Mouse (Mus musculus) small intestine, adult 2 months (tissue): ENCODE results near the gene Rasal2. TPM values are rescaled to one million over a fixed set of nuclear protein-coding genes. Genes with fewer than 3 reads are reported as not detected.

Source experiments
- H3K27ac ChIP-seq: fragments of 200-500 bp; 2 replicates; pipeline ENCODE4 v1.5.1; 2012; ENCODE audit warnings: low read depth, low read length, control low read depth, inconsistent platforms; ENCODE audit not compliant: insufficient read depth
- H3K27me3 ChIP-seq: fragments of 200-500 bp; 2 replicates; pipeline ENCODE4 v1.6.1; 2012; ENCODE audit warnings: mild to moderate bottlenecking, moderate library complexity, low read length, inconsistent platforms; ENCODE audit not compliant: control insufficient read depth, insufficient read depth
- H3K36me3 ChIP-seq: fragments of 200-500 bp; 2 replicates; pipeline ENCODE4 v1.6.1; 2012; ENCODE audit warnings: mild to moderate bottlenecking, low read length, control low read depth, inconsistent platforms; ENCODE audit not compliant: control insufficient read depth, insufficient read depth
- H3K4me1 ChIP-seq: fragments of 200-500 bp; 2 replicates; pipeline ENCODE4 v1.6.1; 2012; ENCODE audit warnings: low read length, inconsistent platforms, mixed read lengths; ENCODE audit not compliant: control insufficient read depth, insufficient read depth, insufficient read length
- H3K4me3 ChIP-seq: fragments of 200-500 bp; 2 replicates; pipeline ENCODE4 v1.5.1; 2012; ENCODE audit warnings: low read depth, mild to moderate bottlenecking, control low read depth, inconsistent platforms, low read length, moderate library complexity
- CTCF ChIP-seq: fragments of 200-500 bp; IDR thresholded peaks from 2 replicates; pipeline ENCODE4 v1.5.1; 2012; ENCODE audit warnings: low read depth, mild to moderate bottlenecking, control low read depth, inconsistent platforms, low read length, moderate library complexity, mixed read lengths; ENCODE audit not compliant: insufficient replicate concordance, insufficient read length; ENCODE audit errors: extremely low read depth
- POLR2A ChIP-seq: fragments of 200-500 bp; IDR thresholded peaks from 2 replicates; pipeline ENCODE4 v1.6.1; 2012; ENCODE audit warnings: low read depth, mild to moderate bottlenecking, control low read depth, inconsistent platforms, low read length, moderate library complexity
- WGBS: fragments of 180-500 bp; shearing (Covaris S2); methylation state at CpG from one replicate; pipeline ENCODE4 v1.1.7; 2018; 5-methylcytosine and 5-hydroxymethylcytosine counted together
- polyA plus RNA-seq: library from polyadenylated mRNA; depleted of rRNA; stranded (reverse); fragments of >200 nt; gene quantifications from 2 replicates; pipeline ENCODE4 v1.2.3, GENCODE M21; 2012

Rasal2 gene
- polyA plus RNA-seq, 1 experiment, result 1.4 TPM

DNA sequence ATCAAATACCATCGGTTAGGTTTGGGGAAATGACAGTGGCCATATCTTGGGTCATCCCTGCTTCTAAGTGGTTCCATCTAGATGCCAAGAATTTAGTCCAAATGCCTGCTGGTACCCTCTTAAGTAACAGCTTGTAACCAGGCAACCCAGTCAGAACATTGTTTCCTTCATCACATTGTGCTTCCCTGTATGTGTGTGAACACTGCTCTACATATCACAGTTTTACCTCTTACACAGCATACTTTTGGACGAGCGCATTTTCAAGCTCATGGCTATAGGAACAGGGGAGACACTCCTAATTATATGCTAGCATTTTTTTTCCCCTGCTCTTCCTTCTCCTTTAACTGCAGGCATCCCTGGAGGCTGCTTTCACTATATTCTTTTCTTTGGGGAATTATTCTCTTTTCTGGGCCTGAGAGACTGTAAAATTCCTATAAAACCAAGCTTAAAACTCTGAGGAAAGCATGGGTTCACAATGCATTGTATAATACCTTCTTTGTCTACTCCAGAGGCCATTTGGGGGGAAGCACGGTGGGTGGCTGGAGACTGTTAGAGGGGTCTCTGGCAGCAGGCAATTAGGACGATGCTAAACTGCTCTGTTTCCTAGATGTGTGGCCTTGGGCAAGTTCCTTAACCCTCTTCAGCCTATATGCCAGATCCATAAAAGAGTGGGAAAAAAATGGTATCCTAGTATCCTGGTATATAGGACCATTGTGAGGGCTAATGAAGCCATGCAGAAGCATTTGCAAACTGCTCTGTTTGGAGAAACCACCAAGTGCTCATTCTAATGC lies 40.6 kb upstream of the Rasal2 start:
- H3K4me1 ChIP-seq, result no peaks in the 10 kb centered on the region
- 88% methylated on average over 5 of the region's 5 CpGs for WGBS
- no peaks in the 10 kb centered on the region for H3K27me3 ChIP-seq
- no peaks in the 10 kb centered on the region for H3K36me3 ChIP-seq
- H3K4me3 ChIP-seq, result no peak overlapping the region
- no peak for TF ChIP-seq CTCF
- no peak for TF ChIP-seq POLR2A
- no peak overlapping the region for H3K27ac ChIP-seq

DNA sequence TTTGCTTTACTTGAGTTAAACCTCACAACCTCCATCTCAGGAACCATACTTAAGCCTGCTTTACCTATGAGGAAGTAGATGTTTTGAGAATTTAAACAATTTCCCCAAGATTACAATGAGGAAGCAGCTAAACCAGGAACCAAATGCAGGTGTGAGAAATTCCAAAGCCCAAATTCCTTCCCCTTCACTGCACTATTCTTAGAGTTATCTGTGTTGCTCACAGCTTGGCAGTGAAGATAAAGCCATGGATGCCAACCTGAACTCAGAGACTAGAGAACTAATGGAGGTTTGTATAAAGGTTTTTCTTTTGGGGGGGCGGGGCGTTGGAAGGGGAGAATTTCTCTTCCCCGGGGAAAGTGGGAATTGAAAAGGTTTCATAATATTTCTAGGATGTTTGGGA lies 39.9 kb upstream of the Rasal2 start:
- TF ChIP-seq POLR2A, result no peak
- TF ChIP-seq CTCF, result no peak
- 86% methylated on average over 3 of the region's 3 CpGs for WGBS
- no peak overlapping the region for H3K27ac ChIP-seq
- no peak overlapping the region for H3K4me3 ChIP-seq
- no peaks in the 10 kb centered on the region for H3K27me3 ChIP-seq
- no peaks in the 10 kb centered on the region for H3K36me3 ChIP-seq
- H3K4me1 ChIP-seq, result no peaks in the 10 kb centered on the region

GRCm38 (mm10) chr1:157449981-157450636 lies 37.7 kb upstream of the Rasal2 start:
- Histone ChIP-seq H3K4me1 (no peaks in the 10 kb centered on the region), H3K36me3 (no peaks in the 10 kb centered on the region), H3K27ac (peak overlapping the region; percentile 33; the same call in 1 of the 2 replicates), H3K27me3 (no peaks in the 10 kb centered on the region), H3K4me3 (peak overlapping the region; percentile 8; the same call in 1 of the 2 replicates)
- WGBS, result 28% methylated on average over 21 of the region's 21 CpGs
- TF ChIP-seq POLR2A (no peak), CTCF (no peak)

- Histone ChIP-seq H3K27me3 (no peaks in the 10 kb centered on the region), H3K4me1 (no peaks in the 10 kb centered on the region), H3K36me3 (no peaks in the 10 kb centered on the region), H3K4me3 (no peak overlapping the region), H3K27ac (peak overlapping the region; percentile 33; the same call in 1 of the 2 replicates)
- WGBS, result 16% methylated on average over 10 of the region's 10 CpGs
- no peak for TF ChIP-seq POLR2A
- no peak for TF ChIP-seq CTCF
Measured at GRCm38 (mm10) chr1:157449532-157449931, 37.1 kb upstream of the Rasal2 start.

DNA sequence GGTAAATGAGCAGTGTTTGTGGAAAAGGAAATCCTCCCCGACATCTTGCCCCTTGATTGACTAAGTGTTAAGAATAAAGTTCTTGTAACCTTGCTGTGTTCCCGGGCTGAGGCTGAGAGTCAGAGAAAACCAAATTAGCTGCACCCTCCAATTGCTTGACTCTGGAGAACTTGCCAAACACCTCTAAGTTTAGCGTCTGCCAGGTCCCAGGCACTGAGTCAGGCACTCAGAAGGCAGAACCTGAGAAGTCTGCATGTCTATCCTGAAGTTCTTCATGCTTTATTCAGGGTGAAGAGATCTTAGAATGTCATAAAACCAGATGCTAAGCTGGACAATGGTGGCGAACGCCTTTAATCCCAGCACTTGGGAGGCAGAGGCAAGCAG lies 36.4 kb upstream of the Rasal2 start:
- no peak for TF ChIP-seq CTCF
- no peak for TF ChIP-seq POLR2A
- Histone ChIP-seq H3K27me3 (no peaks in the 10 kb centered on the region), H3K27ac (no peak overlapping the region; the same call in 1 of the 2 replicates), H3K4me3 (no peak overlapping the region), H3K36me3 (no peaks in the 10 kb centered on the region), H3K4me1 (no peaks in the 10 kb centered on the region)
- 80% methylated on average over 5 of the region's 5 CpGs for WGBS

DNA sequence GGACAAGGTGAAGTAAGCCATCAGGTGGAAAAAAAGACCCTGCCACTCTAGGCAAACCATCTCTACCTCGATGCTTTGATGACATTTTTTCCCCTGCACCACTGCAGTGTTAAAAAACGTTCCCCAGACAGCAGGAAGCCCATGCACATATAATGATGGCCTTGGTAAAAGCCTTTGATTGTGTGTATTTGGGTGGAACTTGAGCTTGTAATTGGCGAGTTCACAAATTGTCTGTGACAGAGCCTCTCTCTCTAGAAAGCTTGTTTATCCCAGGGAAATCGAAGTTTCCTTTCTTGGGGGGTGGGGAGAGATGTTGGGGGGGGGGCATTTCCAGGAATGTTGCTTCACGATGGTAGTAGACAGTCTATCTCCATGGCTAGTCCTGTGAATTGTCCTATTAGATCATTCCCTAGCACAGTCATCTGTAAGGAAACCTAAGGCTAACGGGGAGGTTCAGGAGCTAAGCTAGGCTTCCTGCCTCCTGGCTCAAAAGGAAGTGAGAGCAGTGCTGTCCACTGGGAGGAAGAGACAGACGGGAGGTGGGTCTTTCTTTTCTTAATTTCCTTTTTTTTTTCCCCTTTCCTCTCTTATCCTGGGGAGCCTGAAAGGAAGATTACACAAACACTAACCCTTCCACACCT lies 35.9 kb upstream of the Rasal2 start:
- H3K4me3 ChIP-seq, result no peak overlapping the region
- no peak overlapping the region; the same call in 1 of the 2 replicates for H3K27ac ChIP-seq
- H3K27me3 ChIP-seq, result no peaks in the 10 kb centered on the region
- WGBS, result 56% methylated on average over 7 of the region's 7 CpGs
- H3K36me3 ChIP-seq, result no peaks in the 10 kb centered on the region
- TF ChIP-seq POLR2A (no peak), CTCF (no peak)
- no peaks in the 10 kb centered on the region for H3K4me1 ChIP-seq

GRCm38 (mm10) chr1:157447142-157447541 lies 34.7 kb upstream of the Rasal2 start:
- Histone ChIP-seq H3K27ac (no peak overlapping the region), H3K27me3 (no peaks in the 10 kb centered on the region), H3K4me3 (no peak overlapping the region), H3K4me1 (no peaks in the 10 kb centered on the region), H3K36me3 (no peaks in the 10 kb centered on the region)
- 72% methylated on average over 4 of the region's 4 CpGs for WGBS
- no peak for TF ChIP-seq POLR2A
- no peak for TF ChIP-seq CTCF
